Mouse (Mus musculus) midbrain, embryonic 12.5 days (tissue): ENCODE measurements around the gene Adamts18. TPM values are rescaled to one million over a fixed set of nuclear protein-coding genes. Genes with fewer than 3 reads are reported as not detected.

Source experiments
- ATAC-seq: fragments of 200-750 bp; cut with Nextera tagmentation; 2 replicates; pipeline ENCODE4 v1.8.0; 2017; ENCODE audit warnings: low read depth, moderate TSS enrichment, moderate library complexity; ENCODE audit not compliant: low FRiP score
- H3K27ac ChIP-seq: fragments of 300-500 bp; sonication (generic); replicated peaks from 2 replicates; pipeline ENCODE4 v1.5.1; 2016; ENCODE audit warnings: mild to moderate bottlenecking
- H3K27me3 ChIP-seq: fragments of 300-500 bp; sonication (generic); 2 replicates; pipeline ENCODE4 v1.6.1; 2016; ENCODE audit warnings: mild to moderate bottlenecking
- H3K36me3 ChIP-seq: fragments of 300-500 bp; sonication (generic); 2 replicates; pipeline ENCODE4 v1.6.1; 2016
- H3K4me1 ChIP-seq: fragments of 300-500 bp; sonication (generic); 2 replicates; pipeline ENCODE4 v1.6.1; 2016
- H3K4me2 ChIP-seq: fragments of 300-500 bp; sonication (generic); replicated peaks from 2 replicates; pipeline ENCODE4 v1.6.1; 2016; ENCODE audit warnings: mild to moderate bottlenecking, moderate library complexity
- H3K4me3 ChIP-seq: fragments of 300-500 bp; sonication (generic); 2 replicates; pipeline ENCODE4 v1.5.1; 2016; ENCODE audit warnings: mild to moderate bottlenecking
- H3K9ac ChIP-seq: fragments of 300-500 bp; sonication (generic); replicated peaks from 2 replicates; pipeline ENCODE4 v1.6.1; 2016; ENCODE audit warnings: mild to moderate bottlenecking, moderate library complexity
- H3K9me3 ChIP-seq: fragments of 300-500 bp; sonication (generic); 2 replicates; pipeline ENCODE4 v1.6.1; 2016; ENCODE audit warnings: mild to moderate bottlenecking
- WGBS: fragments of 180-500 bp; shearing (Covaris S2); methylation state at CpG from one replicate; pipeline ENCODE4 v1.1.7; 2016; 5-methylcytosine and 5-hydroxymethylcytosine counted together
- polyA plus RNA-seq: library from polyadenylated mRNA; unstranded; fragments of >200 nt; fragmentation: Nextera tagmentation; extraction: Ambion mirVana; gene quantifications from 2 replicates; pipeline ENCODE4 v1.2.1, GENCODE M21; 2016

Gene Adamts18
- polyA plus RNA-seq, 1 experiment from 2014 or later, result 1.1 TPM

DNA sequence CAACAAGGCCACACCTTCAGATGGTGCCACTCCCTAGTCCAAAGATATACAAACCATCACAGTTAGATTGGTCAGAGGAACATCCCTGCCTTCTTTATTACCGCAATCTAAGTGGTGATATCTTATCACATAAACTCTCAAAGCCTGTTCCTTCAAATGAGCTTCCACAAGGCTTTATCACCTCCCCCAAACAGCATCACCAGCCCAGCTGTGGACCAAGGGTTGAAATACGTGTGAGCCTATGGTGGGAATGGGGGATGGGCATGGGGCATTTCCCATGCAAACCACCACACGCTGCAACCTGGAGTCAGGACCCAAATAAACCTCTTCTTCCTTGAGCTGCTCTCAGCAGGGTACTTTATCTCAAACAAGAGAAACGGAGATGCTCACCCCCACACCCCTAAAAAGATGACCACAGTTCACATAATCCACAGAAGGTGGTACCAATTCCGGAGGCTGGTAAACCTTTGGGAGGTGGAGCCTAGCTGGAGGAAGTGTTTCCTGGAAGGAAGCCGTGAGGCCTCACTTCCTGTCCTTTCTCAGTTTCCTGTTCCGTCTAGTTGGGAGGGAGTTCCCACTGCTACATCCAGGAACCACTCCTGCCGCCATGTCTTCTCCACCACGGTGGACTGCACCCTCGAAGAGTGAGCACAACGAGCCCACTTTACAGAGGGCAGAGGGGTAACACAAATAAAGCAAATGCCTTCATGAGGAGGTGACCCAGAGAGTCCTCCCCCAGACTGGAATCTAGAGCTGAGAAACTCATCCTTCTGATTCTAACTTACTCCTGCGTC, 11.5 kb upstream of the Adamts18 start:
- Histone ChIP-seq H3K4me2 (no peak overlapping the region), H3K27ac (no peak overlapping the region), H3K27me3 (no peaks in the 10 kb centered on the region), H3K4me1 (no peaks in the 10 kb centered on the region), H3K9ac (no peak overlapping the region), H3K4me3 (no peak overlapping the region), H3K36me3 (no peaks in the 10 kb centered on the region), H3K9me3 (no peaks in the 10 kb centered on the region)
- no peak for ATAC-seq
- 91% methylated on average over 12 of the region's 12 CpGs for WGBS

- no peak overlapping the region for H3K4me3 ChIP-seq
- no peaks in the 10 kb centered on the region for H3K4me1 ChIP-seq
- no peak for ATAC-seq
- H3K27me3 ChIP-seq, result no peaks in the 10 kb centered on the region
- no peaks in the 10 kb centered on the region for H3K9me3 ChIP-seq
- no peak overlapping the region for H3K4me2 ChIP-seq
- no peaks in the 10 kb centered on the region for H3K36me3 ChIP-seq
- no peak overlapping the region for H3K27ac ChIP-seq
- H3K9ac ChIP-seq, result no peak overlapping the region
- 69% methylated on average over 7 of the region's 7 CpGs for whole genome bisulfite sequencing
Measured at GRCm38 (mm10) chr8:113858801-113859200, 10.3 kb upstream of the Adamts18 start.

DNA sequence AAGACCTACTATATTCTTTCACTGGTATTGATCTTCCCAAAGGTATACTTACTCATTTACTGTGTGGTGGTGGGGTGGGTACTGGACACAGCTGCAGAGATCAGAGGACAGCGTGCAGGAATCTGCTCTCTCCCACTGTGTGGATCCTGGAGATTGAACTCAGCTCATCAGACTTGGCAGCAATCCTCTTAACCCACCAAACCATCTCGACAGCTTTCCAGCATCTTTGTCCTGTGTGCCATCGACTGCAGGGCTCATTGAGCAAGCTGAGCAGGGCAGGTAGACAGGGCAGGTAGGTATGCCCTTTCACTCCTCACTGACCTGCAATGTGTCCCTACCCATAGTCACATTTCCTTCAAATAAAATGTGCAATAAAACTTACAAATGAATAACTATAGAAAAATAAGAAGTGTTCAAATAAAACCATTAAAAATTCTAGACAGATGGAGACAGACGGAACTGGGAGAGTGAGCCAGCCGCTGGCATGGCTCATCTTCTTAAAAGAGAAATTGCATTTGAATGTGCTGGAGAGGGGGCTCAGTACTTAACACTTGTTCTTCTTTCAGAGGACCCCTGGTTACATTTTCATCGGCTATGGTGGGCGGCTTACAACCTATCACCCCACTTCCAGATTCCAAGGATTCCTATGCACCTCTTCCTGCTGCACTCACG, 6.2 kb upstream of the Adamts18 start:
- H3K36me3 ChIP-seq, result no peaks in the 10 kb centered on the region
- H3K4me2 ChIP-seq, result no peak overlapping the region
- H3K4me3 ChIP-seq, result no peak overlapping the region
- H3K27me3 ChIP-seq, result peaks cover 14% of the 10 kb centered on the region
- H3K4me1 ChIP-seq, result no peaks in the 10 kb centered on the region
- no peak for ATAC-seq
- no peaks in the 10 kb centered on the region for H3K9me3 ChIP-seq
- WGBS, result 81% methylated on average over 8 of the region's 8 CpGs
- H3K9ac ChIP-seq, result no peak overlapping the region
- no peak overlapping the region for H3K27ac ChIP-seq

- 86% methylated on average over 4 of the region's 4 CpGs for WGBS
- H3K4me2 ChIP-seq, result no peak overlapping the region
Measured at GRCm38 (mm10) chr8:113853714-113854113, 5.2 kb upstream of the Adamts18 start.

DNA sequence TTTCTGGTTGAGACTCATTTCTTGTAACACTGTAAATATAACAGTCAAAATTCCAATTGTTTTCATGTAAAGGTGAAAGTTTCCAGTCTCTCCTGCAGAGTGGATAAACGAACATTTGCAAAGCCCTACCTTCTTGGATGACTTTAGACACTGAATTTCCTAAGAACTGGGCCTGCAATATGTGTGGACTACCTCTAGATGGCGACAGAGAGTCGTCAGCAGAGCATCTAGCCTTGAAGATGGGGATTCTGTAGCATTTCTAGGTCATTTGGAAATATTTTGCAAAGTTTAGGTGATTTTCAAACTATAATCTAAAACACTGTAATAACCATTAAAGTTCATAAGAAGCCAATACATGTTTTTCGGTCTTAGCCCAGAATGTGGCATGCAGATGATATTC, 3.1 kb upstream of the Adamts18 start:
- WGBS, result 39% methylated on average over 4 of the region's 4 CpGs
- ATAC-seq, result no peak
- Histone ChIP-seq H3K9ac (no peak overlapping the region), H3K36me3 (no peaks in the 10 kb centered on the region), H3K4me2 (no peak overlapping the region), H3K27ac (no peak overlapping the region), H3K4me1 (peaks cover 11% of the 10 kb centered on the region), H3K27me3 (peaks cover 45% of the 10 kb centered on the region), H3K9me3 (no peaks in the 10 kb centered on the region), H3K4me3 (no peak overlapping the region)

More at GRCm38 (mm10) chr8:113853714-113854113, 5.2 kb upstream of the Adamts18 start:
- H3K36me3 ChIP-seq, result no peaks in the 10 kb centered on the region
- H3K9ac ChIP-seq, result no peak overlapping the region
- no peak for ATAC-seq
- H3K4me1 ChIP-seq, result no peaks in the 10 kb centered on the region
- peaks cover 25% of the 10 kb centered on the region for H3K27me3 ChIP-seq
- H3K9me3 ChIP-seq, result no peaks in the 10 kb centered on the region
- no peak overlapping the region for H3K4me3 ChIP-seq
- no peak overlapping the region for H3K27ac ChIP-seq

- peak; percentile 67 for ATAC-seq
- Histone ChIP-seq H3K9me3 (no peaks in the 10 kb centered on the region), H3K4me1 (peaks cover 18% of the 10 kb centered on the region), H3K27me3 (peaks cover 50% of the 10 kb centered on the region), H3K36me3 (no peaks in the 10 kb centered on the region), H3K4me3 (peak overlapping the region; percentile 66), H3K27ac (peak overlapping the region; percentile 30; the same call in 1 of the 2 replicates), H3K4me2 (peak overlapping the region; percentile 100), H3K9ac (peak overlapping the region; percentile 71)
- under 1% methylated on average over 48 of the region's 50 CpGs for WGBS
Measured at GRCm38 (mm10) chr8:113848081-113848652, 371 bp downstream of the Adamts18 start.

- no peak for ATAC-seq
- Histone ChIP-seq H3K9ac (peak overlapping the region; percentile 71), H3K36me3 (no peaks in the 10 kb centered on the region), H3K4me1 (peaks cover 18% of the 10 kb centered on the region), H3K27ac (0 out of 2 replicates have a peak overlapping the region, but pooled peaks have one; percentile 30), H3K9me3 (no peaks in the 10 kb centered on the region), H3K4me2 (peak overlapping the region; percentile 100), H3K27me3 (peaks cover 50% of the 10 kb centered on the region), H3K4me3 (peak overlapping the region; percentile 66)
- WGBS, result 20% methylated on average over 12 of the region's 12 CpGs
Measured at GRCm38 (mm10) chr8:113847606-113848080, 895 bp downstream of the Adamts18 start.

DNA sequence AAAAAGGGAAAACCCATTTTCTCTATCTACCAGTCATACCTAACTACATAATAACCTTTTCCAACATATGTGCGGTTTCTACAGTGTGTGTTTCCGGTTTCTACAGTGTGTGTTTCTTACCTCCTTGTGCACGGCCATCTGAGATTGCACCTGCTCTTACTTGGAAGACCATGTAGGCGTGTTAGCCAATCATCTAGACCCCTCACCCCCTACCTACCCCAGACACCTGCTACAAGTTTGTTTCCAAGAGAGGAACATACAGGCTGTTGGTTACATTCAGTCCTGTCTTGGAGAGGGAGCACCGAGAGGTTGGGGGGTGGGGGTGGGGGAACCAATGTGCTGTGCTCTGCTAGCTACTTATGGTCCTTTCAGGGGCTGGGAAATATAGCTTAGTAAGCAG, 1.9 kb downstream of the Adamts18 start:
- H3K27ac ChIP-seq, result no peak overlapping the region
- peaks cover 50% of the 10 kb centered on the region for H3K27me3 ChIP-seq
- H3K4me2 ChIP-seq, result no peak overlapping the region
- WGBS, result 83% methylated on average over 5 of the region's 5 CpGs
- no peaks in the 10 kb centered on the region for H3K9me3 ChIP-seq
- no peak overlapping the region for H3K9ac ChIP-seq
- peaks cover 18% of the 10 kb centered on the region for H3K4me1 ChIP-seq
- no peaks in the 10 kb centered on the region for H3K36me3 ChIP-seq
- no peak for ATAC-seq
- no peak overlapping the region for H3K4me3 ChIP-seq

- H3K4me1 ChIP-seq, result peaks cover 18% of the 10 kb centered on the region
- no peaks in the 10 kb centered on the region for H3K36me3 ChIP-seq
- ATAC-seq, result no peak
- no peak overlapping the region for H3K27ac ChIP-seq
- no peak overlapping the region for H3K9ac ChIP-seq
- WGBS, result 61% methylated on average over 20 of the region's 20 CpGs
- H3K9me3 ChIP-seq, result no peaks in the 10 kb centered on the region
- H3K4me2 ChIP-seq, result no peak overlapping the region; the same call in 1 of the 2 replicates
- H3K27me3 ChIP-seq, result peaks cover 37% of the 10 kb centered on the region
- H3K4me3 ChIP-seq, result no peak overlapping the region
Measured at GRCm38 (mm10) chr8:113844801-113845301, 3.7 kb downstream of the Adamts18 start.

- Histone ChIP-seq H3K27me3 (no peaks in the 10 kb centered on the region), H3K4me3 (no peak overlapping the region), H3K36me3 (no peaks in the 10 kb centered on the region), H3K4me2 (no peak overlapping the region), H3K9me3 (no peaks in the 10 kb centered on the region), H3K9ac (no peak overlapping the region), H3K27ac (no peak overlapping the region), H3K4me1 (peaks cover 14% of the 10 kb centered on the region; the same call in 1 of the 2 replicates)
- peak; percentile 47; the same call in 1 of the 2 replicates for ATAC-seq
- whole genome bisulfite sequencing, result 52% methylated on average over 6 of the region's 6 CpGs
Measured at GRCm38 (mm10) chr8:113838211-113838610, 10.3 kb downstream of the Adamts18 start.

DNA sequence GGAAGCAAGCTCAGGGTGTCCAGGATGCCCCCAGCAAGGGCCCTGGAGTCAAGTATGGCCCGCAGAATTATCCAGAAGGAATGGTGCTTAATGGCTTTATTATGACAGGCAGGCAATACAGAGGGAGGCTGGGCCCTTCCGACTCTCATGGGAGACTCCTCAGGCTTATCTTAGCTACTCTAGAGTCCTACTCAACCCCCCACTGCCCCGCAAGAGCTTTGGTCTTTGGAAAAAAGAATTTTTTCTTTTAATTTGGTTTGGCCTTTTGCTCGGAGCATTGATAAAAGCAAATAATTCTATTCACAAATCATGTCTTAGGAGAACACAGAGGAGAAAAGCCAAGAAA, 11.0 kb downstream of the Adamts18 start:
- Histone ChIP-seq H3K27me3 (no peaks in the 10 kb centered on the region), H3K4me2 (no peak overlapping the region), H3K4me3 (no peak overlapping the region), H3K36me3 (no peaks in the 10 kb centered on the region), H3K4me1 (peaks cover 14% of the 10 kb centered on the region; the same call in 1 of the 2 replicates), H3K27ac (no peak overlapping the region), H3K9ac (no peak overlapping the region), H3K9me3 (no peaks in the 10 kb centered on the region)
- no peak for ATAC-seq
- 36% methylated on average over 4 of the region's 4 CpGs for WGBS
